Mouse (Mus musculus): ENCODE results near the gene 2310022B05Rik. TPM values are rescaled to one million over a fixed set of nuclear protein-coding genes. Genes with fewer than 3 reads are reported as not detected.

The 2310022B05Rik gene
- polyA plus RNA-seq, 1 experiment: 85.4 TPM

- 57% methylated on average over 3 of the region's 3 CpGs for WGBS
- DNase-seq: no peak
- no peaks in the 10 kb centered on the region; the same call in 1 of the 2 replicates for H3K4me1 ChIP-seq (ENCODE audit: control insufficient read depth, insufficient read depth, low read length)
- H3K4me3 ChIP-seq (replicated peaks; ENCODE audit: extremely low read depth, low read depth, low read length): no peak overlapping the region
- no peak for TF ChIP-seq POLR2A (IDR thresholded peaks at IDR 0.05; ENCODE audit: borderline replicate concordance, extremely low read depth, low read depth, low read length)
- TF ChIP-seq CTCF (IDR thresholded peaks at IDR 0.05; ENCODE audit: insufficient read depth, low read length): no peak
These were observed 1.2 kb upstream of the 2310022B05Rik start for GRCm38 (mm10) chr8:124664414-124664813.

GRCm38 (mm10) chr8:124663874-124664230, 683 bp upstream of the 2310022B05Rik start:
- WGBS: 65% methylated on average over 4 of the region's 4 CpGs
- H3K4me3 ChIP-seq (replicated peaks; ENCODE audit: extremely low read depth, low read depth, low read length): no peak overlapping the region
- no peak for DNase-seq
- no peaks in the 10 kb centered on the region; the same call in 1 of the 2 replicates for H3K4me1 ChIP-seq (ENCODE audit: control insufficient read depth, insufficient read depth, low read length)
- no peak for TF ChIP-seq CTCF (IDR thresholded peaks at IDR 0.05; ENCODE audit: insufficient read depth, low read length)
- no peak for TF ChIP-seq POLR2A (IDR thresholded peaks at IDR 0.05; ENCODE audit: borderline replicate concordance, extremely low read depth, low read depth, low read length)

GRCm38 (mm10) chr8:124662446-124663111, 590 bp downstream of the 2310022B05Rik start:
- peaks cover 5% of the 10 kb centered on the region; the same call in 1 of the 2 replicates for H3K4me1 ChIP-seq (ENCODE audit: control insufficient read depth, insufficient read depth, low read length)
- H3K4me3 ChIP-seq (replicated peaks; ENCODE audit: extremely low read depth, low read depth, low read length): peak overlapping the region; percentile 79
- TF ChIP-seq CTCF (IDR thresholded peaks at IDR 0.05; ENCODE audit: insufficient read depth, low read length) (no peak), POLR2A (IDR thresholded peaks at IDR 0.05; ENCODE audit: borderline replicate concordance, extremely low read depth, low read depth, low read length) (no peak)
- DNase-seq: peak; percentile 33
- under 1% methylated on average over 49 of the region's 49 CpGs for WGBS

- 10% methylated on average over 9 of the region's 9 CpGs for WGBS
- Histone ChIP-seq H3K4me3 (replicated peaks; ENCODE audit: extremely low read depth, low read depth, low read length) (peak overlapping the region; percentile 79), H3K4me1 (ENCODE audit: control insufficient read depth, insufficient read depth, low read length) (peaks cover 5% of the 10 kb centered on the region; the same call in 1 of the 2 replicates)
- no peak for TF ChIP-seq CTCF (IDR thresholded peaks at IDR 0.05; ENCODE audit: insufficient read depth, low read length)
- no peak for TF ChIP-seq POLR2A (IDR thresholded peaks at IDR 0.05; ENCODE audit: borderline replicate concordance, extremely low read depth, low read depth, low read length)
- no peak for DNase-seq
These were observed 1.4 kb downstream of the 2310022B05Rik start for GRCm38 (mm10) chr8:124661781-124662180.

GRCm38 (mm10) chr8:124658415-124658814, 4.8 kb downstream of the 2310022B05Rik start:
- H3K4me1 ChIP-seq (ENCODE audit: control insufficient read depth, insufficient read depth, low read length): peaks cover 5% of the 10 kb centered on the region; the same call in 1 of the 2 replicates
- WGBS: 27% methylated on average over 2 of the region's 2 CpGs
- no peak for TF ChIP-seq CTCF (IDR thresholded peaks at IDR 0.05; ENCODE audit: insufficient read depth, low read length)
- no peak for TF ChIP-seq POLR2A (IDR thresholded peaks at IDR 0.05; ENCODE audit: borderline replicate concordance, extremely low read depth, low read depth, low read length)
- DNase-seq: no peak
- no peak overlapping the region for H3K4me3 ChIP-seq (replicated peaks; ENCODE audit: extremely low read depth, low read depth, low read length)

GRCm38 (mm10) chr8:124657961-124658360, 5.2 kb downstream of the 2310022B05Rik start:
- DNase-seq: no peak
- H3K4me3 ChIP-seq (replicated peaks; ENCODE audit: extremely low read depth, low read depth, low read length): no peak overlapping the region
- TF ChIP-seq POLR2A (IDR thresholded peaks at IDR 0.05; ENCODE audit: borderline replicate concordance, extremely low read depth, low read depth, low read length): no peak
- TF ChIP-seq CTCF (IDR thresholded peaks at IDR 0.05; ENCODE audit: insufficient read depth, low read length): no peak
- 67% methylated on average over 7 of the region's 7 CpGs for WGBS
- H3K4me1 ChIP-seq (ENCODE audit: control insufficient read depth, insufficient read depth, low read length): peaks cover 5% of the 10 kb centered on the region; the same call in 1 of the 2 replicates

- no peak for DNase-seq
These were observed 9.3 kb downstream of the 2310022B05Rik start for GRCm38 (mm10) chr8:124653568-124654475.

GRCm38 (mm10) chr8:124652546-124652945, 10.6 kb downstream of the 2310022B05Rik start:
- Histone ChIP-seq H3K4me3 (replicated peaks; ENCODE audit: extremely low read depth, low read depth, low read length) (no peak overlapping the region), H3K4me1 (ENCODE audit: control insufficient read depth, insufficient read depth, low read length) (peaks cover 5% of the 10 kb centered on the region)
- WGBS: 21% methylated on average over 4 of the region's 4 CpGs
- DNase-seq: no peak
- TF ChIP-seq CTCF (IDR thresholded peaks at IDR 0.05; ENCODE audit: insufficient read depth, low read length) (no peak), POLR2A (IDR thresholded peaks at IDR 0.05; ENCODE audit: borderline replicate concordance, extremely low read depth, low read depth, low read length) (no peak)

More at GRCm38 (mm10) chr8:124653568-124654475, 9.3 kb downstream of the 2310022B05Rik start:
- WGBS: 58% methylated on average over 28 of the region's 28 CpGs
- TF ChIP-seq CTCF (IDR thresholded peaks at IDR 0.05; ENCODE audit: insufficient read depth, low read length): no peak
- TF ChIP-seq POLR2A (IDR thresholded peaks at IDR 0.05; ENCODE audit: borderline replicate concordance, extremely low read depth, low read depth, low read length): no peak
- H3K4me3 ChIP-seq (replicated peaks; ENCODE audit: extremely low read depth, low read depth, low read length): no peak overlapping the region
- peaks cover 9% of the 10 kb centered on the region for H3K4me1 ChIP-seq (ENCODE audit: control insufficient read depth, insufficient read depth, low read length)

- peaks cover 5% of the 10 kb centered on the region for H3K4me1 ChIP-seq (ENCODE audit: control insufficient read depth, insufficient read depth, low read length)
- TF ChIP-seq POLR2A (IDR thresholded peaks at IDR 0.05; ENCODE audit: borderline replicate concordance, extremely low read depth, low read depth, low read length): no peak
- 86% methylated on average over 20 of the region's 20 CpGs for WGBS
- DNase-seq: no peak
- H3K4me3 ChIP-seq (replicated peaks; ENCODE audit: extremely low read depth, low read depth, low read length): no peak overlapping the region
These were observed 11.4 kb downstream of the 2310022B05Rik start for GRCm38 (mm10) chr8:124651776-124652175.
